8 mouse cellular contexts compared by ENCODE assay signal in the genomic region with DNA sequence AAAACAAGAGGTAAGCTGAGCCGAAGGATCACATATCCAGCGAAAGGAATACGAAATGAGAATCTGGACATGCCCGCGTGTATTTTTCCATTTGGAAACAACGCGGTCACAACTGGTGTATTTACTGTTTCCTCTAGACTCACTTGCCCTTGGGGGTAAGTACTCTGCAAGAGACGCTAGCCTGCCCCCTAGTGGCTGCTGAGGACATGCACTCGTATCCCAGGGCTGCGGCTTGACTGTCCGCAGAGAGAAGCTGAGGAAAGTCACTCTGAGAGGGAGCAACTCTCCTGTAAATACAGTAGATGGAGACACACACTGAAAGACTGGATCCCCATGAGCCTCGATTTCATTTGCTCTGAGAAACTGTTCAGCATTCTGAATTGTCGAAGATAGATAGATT.
DNase-seq lines count a peak whose midpoint lies in the region; ATAC-seq lines count a peak whose summit lies in the region.

No protein-coding gene starts in this region.

- no peak overlapping the region for H3K9ac ChIP-seq in hindbrain, embryonic 11.5 days (ENCODE audit: low read depth, low read length)

- H3K4me3 ChIP-seq in hindbrain, embryonic 11.5 days (ENCODE audit: low read depth, low read length) = no peak overlapping the region

- DNase-seq in Muller cell, postnatal 12 days (ENCODE audit: inconsistent ontology term) = peak; percentile 61
- DNase-seq in cerebellum, adult 9-11 months = peak; percentile 36
- DNase-seq in frontal cortex, adult 2 months (ENCODE audit: extremely low spot score in 1 of 2, low spot score in 1 of 2) = peak; percentile 49 to 94
- peak; percentile 82 for DNase-seq in hindbrain, embryonic 11.5 days (ENCODE audit: low spot score)
- DNase-seq in layer of hippocampus, postnatal 14 days (ENCODE audit: low spot score in 2 of 2) = peak; percentile 81 to 85
- DNase-seq in lung, postnatal 25 days (ENCODE audit: low spot score) = peak; percentile 86
- DNase-seq in retina, embryonic 14.5 days (ENCODE audit: low spot score) = peak; percentile 82
- DNase-seq in thymus, postnatal 4 days = peak; percentile 97

- no peaks in the 10 kb centered on the region for H3K9me3 ChIP-seq in hindbrain, embryonic 11.5 days (ENCODE audit: control insufficient read depth, low read length)

- no peaks in the 10 kb centered on the region for H3K4me1 ChIP-seq in hindbrain, embryonic 11.5 days (replicated peaks; ENCODE audit: control insufficient read depth, insufficient read depth, low read length)

- no peaks in the 10 kb centered on the region for H3K36me3 ChIP-seq in hindbrain, embryonic 11.5 days (ENCODE audit: control insufficient read depth, insufficient read depth, low read length)

- no peak overlapping the region for H3K27ac ChIP-seq in hindbrain, embryonic 11.5 days (ENCODE audit: low read depth, low read length)

- 34% methylated on average over 13 of the region's 13 CpGs for WGBS in hindbrain, embryonic 11.5 days

- no peak overlapping the region for H3K4me2 ChIP-seq in hindbrain, embryonic 11.5 days (replicated peaks; ENCODE audit: low read depth, low read length)

- ATAC-seq in hindbrain, embryonic 11.5 days (ENCODE audit: low FRiP score) = peak; percentile 72

- H3K27me3 ChIP-seq in hindbrain, embryonic 11.5 days (ENCODE audit: control insufficient read depth, insufficient read depth, low read length) = no peaks in the 10 kb centered on the region

Comparison
In these comparisons a context has a peak if more than half of its experiments do, and no peak if none do; other contexts are left out.
1. DNase-seq: peak in every context shown above with its lines; median percentile 97 in thymus, postnatal 4 days; 86 in lung, postnatal 25 days; 83 in layer of hippocampus, postnatal 14 days; 82 in hindbrain, embryonic 11.5 days; 82 in retina, embryonic 14.5 days; 72 in frontal cortex, adult 2 months; 61 in Muller cell, postnatal 12 days; 36 in cerebellum, adult 9-11 months.